Mouse (Mus musculus): ENCODE measurements around the gene Zyg11a. TPM values are rescaled to one million over a fixed set of nuclear protein-coding genes. Genes with fewer than 3 reads are reported as not detected.
"Not testable (repeated sequence)": the region's sequence is repeated elsewhere in the genome, so short reads cannot be mapped to it uniquely, and the experiment has no call there.

Zyg11a gene
- polyA plus RNA-seq, 1 experiment from 2014 or later: 0.11 TPM

DNA sequence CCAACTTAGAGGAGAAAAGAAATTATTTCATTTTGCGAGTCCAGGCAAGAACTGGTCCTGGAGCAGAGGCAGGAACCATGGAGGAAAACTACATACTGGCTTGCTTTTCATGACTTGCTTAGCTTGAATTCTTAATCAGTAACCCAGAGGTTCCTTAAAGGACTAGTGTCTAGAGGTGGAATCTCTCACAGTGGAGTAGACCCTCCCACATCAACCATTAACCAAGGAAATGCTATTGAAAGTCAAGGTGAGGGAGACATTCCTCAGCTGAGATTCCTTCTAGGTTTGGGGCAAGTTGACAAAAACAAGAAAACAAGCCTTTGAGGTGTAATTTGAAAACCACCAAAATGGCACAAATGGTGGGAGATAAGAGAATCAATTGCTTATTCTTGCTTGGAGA, 73.0 kb downstream of the Zyg11a start, which contains the start of gene Scp2:
Scp2 (minus strand) TSS at position 119 of the 400 bp plus-strand sequence.
- H3K27me3 ChIP-seq: no peaks in the 10 kb centered on the region
- H3K9me3 ChIP-seq (replicated peaks): 0 out of 2 replicates have a peak, but pooled peaks cover 6% of the 10 kb centered on the region
- no peak within 1 kb of the TSS for H3K27ac ChIP-seq (replicated peaks)
- no peaks in the 10 kb centered on the region for H3K4me1 ChIP-seq
- H3K36me3 ChIP-seq: no peaks in the 10 kb centered on the region
- ATAC-seq (ENCODE audit: insufficient number of reproducible peaks, low FRiP score, low TSS enrichment, low read depth): no peak
- H3K4me3 ChIP-seq (replicated peaks): no peak within 1 kb of the TSS
- H3K4me2 ChIP-seq (replicated peaks): no peak within 1 kb of the TSS
- WGBS: 72% methylated on average over 1 of the region's 1 CpGs
- H3K9ac ChIP-seq: no peak within 1 kb of the TSS

DNA sequence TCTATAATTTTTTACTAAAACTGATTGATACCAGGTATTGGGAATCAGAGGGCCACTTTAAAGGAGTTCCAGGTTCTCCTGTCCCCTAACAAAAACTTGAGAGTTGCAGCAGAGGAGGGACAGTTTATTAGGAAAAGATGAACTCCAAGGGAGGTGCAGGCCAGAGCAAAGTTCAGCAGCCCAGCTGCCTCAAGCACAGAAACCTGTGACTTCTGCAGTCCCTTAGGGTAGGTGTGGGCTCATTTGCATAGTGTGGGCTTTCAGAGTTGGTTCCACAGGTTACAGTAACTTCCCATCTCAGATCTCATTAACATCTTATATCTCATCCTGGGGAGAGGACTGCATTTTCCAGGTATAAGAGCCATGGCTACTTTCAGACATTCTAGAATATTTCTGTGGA, 74.1 kb downstream of the Zyg11a start:
- Histone ChIP-seq H3K27ac (replicated peaks) (no peak overlapping the region), H3K9me3 (replicated peaks) (0 out of 2 replicates have a peak, but pooled peaks cover 6% of the 10 kb centered on the region), H3K4me1 (no peaks in the 10 kb centered on the region), H3K36me3 (no peaks in the 10 kb centered on the region), H3K4me2 (replicated peaks) (no peak overlapping the region), H3K4me3 (replicated peaks) (no peak overlapping the region), H3K9ac (no peak overlapping the region), H3K27me3 (no peaks in the 10 kb centered on the region)
- ATAC-seq (ENCODE audit: insufficient number of reproducible peaks, low FRiP score, low TSS enrichment, low read depth): no peak

- H3K4me1 ChIP-seq; H3K9me3 ChIP-seq (replicated peaks): not testable (repeated sequence)
- WGBS: 88% methylated on average over 2 of the region's 2 CpGs
These were observed 74.7 kb downstream of the Zyg11a start for GRCm38 (mm10) chr4:108143178-108143577.

GRCm38 (mm10) chr4:108136938-108137337, 80.9 kb downstream of the Zyg11a start:
- Histone ChIP-seq H3K4me3 (replicated peaks) (no peak overlapping the region), H3K4me2 (replicated peaks) (no peak overlapping the region), H3K9me3 (replicated peaks) (no peaks in the 10 kb centered on the region), H3K27ac (replicated peaks) (no peak overlapping the region), H3K27me3 (no peaks in the 10 kb centered on the region), H3K4me1 (no peaks in the 10 kb centered on the region), H3K9ac (no peak overlapping the region), H3K36me3 (no peaks in the 10 kb centered on the region)
- WGBS: 81% methylated on average over 5 of the region's 5 CpGs
- no peak for ATAC-seq (ENCODE audit: insufficient number of reproducible peaks, low FRiP score, low TSS enrichment, low read depth)

More at GRCm38 (mm10) chr4:108143178-108143577, 74.7 kb downstream of the Zyg11a start:
- H3K27ac ChIP-seq (replicated peaks); ATAC-seq (ENCODE audit: insufficient number of reproducible peaks, low FRiP score, low TSS enrichment, low read depth); H3K36me3 ChIP-seq; H3K9ac ChIP-seq; H3K4me3 ChIP-seq (replicated peaks); H3K27me3 ChIP-seq; H3K4me2 ChIP-seq (replicated peaks): not testable (repeated sequence)

Other genes with a start within 250 kb of the Zyg11a start
- gene Slc1a7, start 249.7 kb downstream of the Zyg11a start, polyA plus RNA-seq (2015; fragmentation: Nextera tagmentation; extraction: Ambion mirVana): 0.12 and 0.16 TPM in 2 replicates
- 4.5 and 5.5 TPM in 2 replicates for gene Podn, start 121.6 kb downstream of the Zyg11a start, polyA plus RNA-seq (2015; fragmentation: Nextera tagmentation; extraction: Ambion mirVana)
- 222 and 224 TPM in 2 replicates for gene Scp2, start 73.0 kb downstream of the Zyg11a start, polyA plus RNA-seq (2015; fragmentation: Nextera tagmentation; extraction: Ambion mirVana)
- 41.5 and 46.9 TPM in 2 replicates for gene Echdc2, start 52.6 kb downstream of the Zyg11a start, polyA plus RNA-seq (2015; fragmentation: Nextera tagmentation; extraction: Ambion mirVana)
- gene Zyg11b, start 83.0 kb upstream of the Zyg11a start, polyA plus RNA-seq (2015; fragmentation: Nextera tagmentation; extraction: Ambion mirVana): 10.7 and 11.5 TPM in 2 replicates
- 39.9 and 42.9 TPM in 2 replicates for gene Coa7, start 110.1 kb upstream of the Zyg11a start, polyA plus RNA-seq (2015; fragmentation: Nextera tagmentation; extraction: Ambion mirVana)
- 3.6 and 3.8 TPM in 2 replicates for gene Shisal2a, start 165.3 kb upstream of the Zyg11a start, polyA plus RNA-seq (2015; fragmentation: Nextera tagmentation; extraction: Ambion mirVana)
- gene Gpx7, start 188.9 kb upstream of the Zyg11a start, polyA plus RNA-seq (2015; fragmentation: Nextera tagmentation; extraction: Ambion mirVana): 114 and 120 TPM in 2 replicates
- 62.4 and 72.9 TPM in 2 replicates for gene Tut4, start 241.4 kb upstream of the Zyg11a start, polyA plus RNA-seq (2015; fragmentation: Nextera tagmentation; extraction: Ambion mirVana)